Mouse (Mus musculus): ENCODE results near the gene Tmem123.

Tmem123 gene

GRCm38 (mm10) chr9:7775986-7776385 lies 12.1 kb downstream of the Tmem123 start:
- DNase-seq = no peak

- DNase-seq = no peak
Observed at GRCm38 (mm10) chr9:7776940-7777339, 13.1 kb downstream of the Tmem123 start.

GRCm38 (mm10) chr9:7777652-7778051 lies 13.8 kb downstream of the Tmem123 start:
- no peak for DNase-seq

GRCm38 (mm10) chr9:7778771-7779170 lies 14.9 kb downstream of the Tmem123 start:
- no peak for DNase-seq

GRCm38 (mm10) chr9:7779786-7780185 lies 15.9 kb downstream of the Tmem123 start:
- no peak for DNase-seq

- no peak for DNase-seq
Observed at GRCm38 (mm10) chr9:7780250-7781150, 16.7 kb downstream of the Tmem123 start.

GRCm38 (mm10) chr9:7783823-7784614 lies 20.2 kb downstream of the Tmem123 start:
- no peak for DNase-seq

- DNase-seq = no peak
Observed at GRCm38 (mm10) chr9:7784615-7785012, 20.8 kb downstream of the Tmem123 start.

GRCm38 (mm10) chr9:7785396-7785795 lies 21.6 kb downstream of the Tmem123 start:
- no peak for DNase-seq

- no peak for DNase-seq
Observed at GRCm38 (mm10) chr9:7786086-7786485, 22.2 kb downstream of the Tmem123 start.

- DNase-seq = no peak
Observed at GRCm38 (mm10) chr9:7788411-7788810, 24.6 kb downstream of the Tmem123 start.

- no peak for DNase-seq
Observed at GRCm38 (mm10) chr9:7789764-7790575, 26.1 kb downstream of the Tmem123 start.

GRCm38 (mm10) chr9:7790580-7791084 lies 26.8 kb downstream of the Tmem123 start:
- DNase-seq = no peak

- DNase-seq = peak; percentile 33 to 78
Observed at GRCm38 (mm10) chr9:7793561-7793960, 29.7 kb downstream of the Tmem123 start.

GRCm38 (mm10) chr9:7795581-7795980 lies 31.7 kb downstream of the Tmem123 start:
- no peak for DNase-seq

- no peak for DNase-seq
Observed at GRCm38 (mm10) chr9:7796129-7796864, 32.5 kb downstream of the Tmem123 start.

- DNase-seq = no peak
Observed at GRCm38 (mm10) chr9:7797542-7797941, 33.7 kb downstream of the Tmem123 start.

- peak; percentile 15 to 51 for DNase-seq
Observed at GRCm38 (mm10) chr9:7798555-7798954, 34.7 kb downstream of the Tmem123 start.

- DNase-seq = no peak
Observed at GRCm38 (mm10) chr9:7805101-7805506, 41.3 kb downstream of the Tmem123 start.

- DNase-seq = no peak
Observed at GRCm38 (mm10) chr9:7822758-7823157, 58.9 kb downstream of the Tmem123 start.

GRCm38 (mm10) chr9:7824916-7825315 lies 61.1 kb downstream of the Tmem123 start:
- DNase-seq = no peak

- DNase-seq = no peak
Observed at GRCm38 (mm10) chr9:7828706-7829105, 64.9 kb downstream of the Tmem123 start.
